ENCODE assay signal across 8 mouse cellular contexts in the genomic region with DNA sequence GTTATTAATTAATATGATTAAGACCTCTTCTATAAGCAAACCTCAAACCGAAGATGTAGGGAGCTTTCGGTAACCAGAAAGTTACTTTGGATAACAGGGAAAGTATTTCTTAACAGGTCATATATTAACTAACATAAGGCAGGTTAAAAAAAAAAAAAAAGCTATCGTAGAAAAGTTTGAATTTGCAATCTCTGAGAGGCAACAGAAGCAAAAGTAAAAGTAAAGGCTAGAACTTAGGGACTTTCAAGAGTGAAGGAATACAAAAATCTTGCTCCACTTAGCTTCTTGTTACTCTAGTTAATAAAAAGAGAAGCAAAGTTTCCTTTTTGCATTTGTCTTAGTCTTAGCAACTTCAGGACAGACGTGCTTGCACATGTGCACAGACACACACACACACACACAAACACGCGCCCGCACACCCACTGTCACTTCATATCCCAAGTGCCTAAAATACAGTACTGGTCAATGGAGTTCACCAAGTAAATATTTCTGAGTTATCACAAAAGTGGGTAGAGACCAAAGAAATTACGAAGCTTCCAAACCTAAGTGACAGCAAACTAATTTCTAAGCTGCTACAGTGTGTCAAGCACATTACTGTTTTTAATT. TPM values are rescaled to one million over a fixed set of nuclear protein-coding genes. Genes with fewer than 3 reads are reported as not detected.
A peak's percentile ranks its signal among the peaks of the same experiment; 100 is the strongest.
DNase-seq lines count a peak whose midpoint lies in the region; ATAC-seq and TF ChIP-seq lines count a peak whose summit lies in the region.

No protein-coding gene starts in this region.

- 0 out of 2 replicates have a peak, but pooled peaks have one; percentile 7 for ATAC-seq in heart, embryonic 15.5 days (replicated peaks; ENCODE audit: insufficient number of reproducible peaks, insufficient read depth, low FRiP score, low read depth)
- ATAC-seq in hindbrain, embryonic 14.5 days (ENCODE audit: low FRiP score), result no peak; the same call in 1 of the 2 replicates
- ATAC-seq in megakaryocyte, adult 5-6 weeks (ENCODE audit: poor library complexity, severe bottlenecking), result 0 out of 2 replicates have a peak, but pooled peaks have one; percentile 8

- intact Hi-C loops in heart, postnatal 10 days (cut with DNase I), result loop anchor here (1.0 kb wide), 1 partner anchor 31 kb away; no protein-coding TSS in a partner anchor

- no peaks in the 10 kb centered on the region for H3K27me3 ChIP-seq in heart, embryonic 15.5 days
- no peaks in the 10 kb centered on the region for H3K27me3 ChIP-seq in hindbrain, embryonic 14.5 days (ENCODE audit: control insufficient read depth, insufficient read depth, low read length)

- no peak for TF ChIP-seq POLR2A in bone marrow macrophage, adult 2 months (IDR thresholded peaks at IDR 0.05; ENCODE audit: borderline replicate concordance, low read depth, low read length)

- H3K4me2 ChIP-seq in heart, embryonic 15.5 days, result peak overlapping the region; percentile 64
- peak overlapping the region; percentile 48 for H3K4me2 ChIP-seq in hindbrain, embryonic 14.5 days (replicated peaks)

- H3K27ac ChIP-seq in heart, embryonic 15.5 days, result peak overlapping the region; percentile 93
- H3K27ac ChIP-seq in bone marrow macrophage, adult 2 months (ENCODE audit: insufficient read depth, low read depth, low read length), result peak overlapping the region; percentile 98
- H3K27ac ChIP-seq in hindbrain, embryonic 14.5 days, result peak overlapping the region; percentile 86

- 53% methylated on average over 8 of the region's 8 CpGs for WGBS in heart, embryonic 15.5 days
- WGBS in hindbrain, embryonic 14.5 days, result 41% methylated on average over 8 of the region's 8 CpGs

- no peaks in the 10 kb centered on the region for H3K36me3 ChIP-seq in heart, embryonic 15.5 days
- H3K36me3 ChIP-seq in hindbrain, embryonic 14.5 days (replicated peaks; ENCODE audit: control insufficient read depth, insufficient read depth), result no peaks in the 10 kb centered on the region

- peak overlapping the region; percentile 58 for H3K9ac ChIP-seq in heart, embryonic 15.5 days
- peak overlapping the region; percentile 77 for H3K9ac ChIP-seq in hindbrain, embryonic 14.5 days

- TF ChIP-seq CTCF in bone marrow macrophage, adult 2 months (IDR thresholded peaks at IDR 0.05; ENCODE audit: low read depth, low read length), result no peak

- H3K4me3 ChIP-seq in heart, embryonic 15.5 days, result peak overlapping the region; percentile 62
- peak overlapping the region; percentile 95 for H3K4me3 ChIP-seq in bone marrow macrophage, adult 2 months (ENCODE audit: insufficient read depth, low read length)
- peak overlapping the region; percentile 56 for H3K4me3 ChIP-seq in hindbrain, embryonic 14.5 days (replicated peaks; ENCODE audit: low read length)

- H3K9me3 ChIP-seq in heart, embryonic 15.5 days (replicated peaks), result no peaks in the 10 kb centered on the region
- H3K9me3 ChIP-seq in hindbrain, embryonic 14.5 days (ENCODE audit: control insufficient read depth, low read length), result no peaks in the 10 kb centered on the region

- H3K4me1 ChIP-seq in heart, embryonic 15.5 days (replicated peaks), result peaks cover 10% of the 10 kb centered on the region
- H3K4me1 ChIP-seq in bone marrow macrophage, adult 2 months (ENCODE audit: control insufficient read depth, insufficient read depth, low read length), result peaks cover 17% of the 10 kb centered on the region
- no peaks in the 10 kb centered on the region for H3K4me1 ChIP-seq in hindbrain, embryonic 14.5 days (replicated peaks; ENCODE audit: control insufficient read depth, insufficient read depth, low read length)

- DNase-seq in heart, postnatal 10 days, result no peak
- no peak for DNase-seq in hindbrain, embryonic 14.5 days (ENCODE audit: low spot score)
- no peak for DNase-seq in right cerebral cortex, adult 18-20 months
- DNase-seq in layer of hippocampus, postnatal 25 days (ENCODE audit: extremely low spot score in 1 of 2, low spot score in 1 of 2), result no peak
- DNase-seq in gastrocnemius, adult 18-20 months (ENCODE audit: low spot score), result no peak

RNA-seq across cellular contexts. Expression of a gene that starts 0.8 kb away (rescaled TPM):
- 7.6 and 8.1 TPM in 2 replicates for polyA plus RNA-seq in heart, embryonic 15.5 days (2015; fragmentation: Nextera tagmentation; extraction: Ambion mirVana)
- 10 to 100 TPM in 1 of 2 experiments, 1 to 10 TPM in 1; 9.4 to 11.1 TPM for total RNA-seq in heart, postnatal 10 days (2021)
- 3.9 and 6.9 TPM in 2 replicates for polyA plus RNA-seq in bone marrow macrophage, adult 2 months (2012; ENCODE audit: insufficient read depth, insufficient read length, missing spikeins)
- polyA plus RNA-seq in hindbrain, embryonic 14.5 days (2014; fragmentation: Nextera tagmentation; extraction: Ambion mirVana), result 8.2 and 11.7 TPM in 2 replicates
- 11.9 and 15.6 TPM in 2 replicates for total RNA-seq in megakaryocyte, adult 5-6 weeks (2015)
- 16.5 and 21.9 TPM in 2 replicates for total RNA-seq in megakaryocyte, adult 5-6 weeks (2017)
- total RNA-seq in layer of hippocampus, postnatal 25 days (2021), result 1 to 10 TPM; 4.8 to 6.4 TPM
- total RNA-seq in gastrocnemius, adult 18-20 months (2021), result 1 to 10 TPM; 4.6 to 4.8 TPM

RNA-seq across cellular contexts. Expression of a gene that starts 30.1 kb away (rescaled TPM):
- 867 and 926 TPM in 2 replicates for polyA plus RNA-seq in heart, embryonic 15.5 days (2015; fragmentation: Nextera tagmentation; extraction: Ambion mirVana)
- total RNA-seq in heart, postnatal 10 days (2021), result 100 to 1,000 TPM; 921 to 996 TPM
- polyA plus RNA-seq in bone marrow macrophage, adult 2 months (2012; ENCODE audit: insufficient read depth, insufficient read length, missing spikeins), result 1,643 and 1,732 TPM in 2 replicates
- 448 TPM in 2 replicates for polyA plus RNA-seq in hindbrain, embryonic 14.5 days (2014; fragmentation: Nextera tagmentation; extraction: Ambion mirVana)
- 3,013 and 3,476 TPM in 2 replicates for total RNA-seq in megakaryocyte, adult 5-6 weeks (2015)
- 2,898 and 3,189 TPM in 2 replicates for total RNA-seq in megakaryocyte, adult 5-6 weeks (2017)
- 10 to 100 TPM; 57.6 to 62.8 TPM for total RNA-seq in layer of hippocampus, postnatal 25 days (2021)
- 100 to 1,000 TPM; 101 to 171 TPM for total RNA-seq in gastrocnemius, adult 18-20 months (2021)

RNA-seq across cellular contexts. Expression of a gene that starts 52.0 kb away (rescaled TPM):
- 0.26 and 0.30 TPM in 2 replicates for polyA plus RNA-seq in heart, embryonic 15.5 days (2015; fragmentation: Nextera tagmentation; extraction: Ambion mirVana)
- total RNA-seq in heart, postnatal 10 days (2021), result 1 to 10 TPM; 1.6 to 1.7 TPM
- 0.08 TPM in 1 of 2 replicates, not detected in the other for polyA plus RNA-seq in bone marrow macrophage, adult 2 months (2012; ENCODE audit: insufficient read depth, insufficient read length, missing spikeins)
- 0.21 and 0.38 TPM in 2 replicates for polyA plus RNA-seq in hindbrain, embryonic 14.5 days (2014; fragmentation: Nextera tagmentation; extraction: Ambion mirVana)
- total RNA-seq in megakaryocyte, adult 5-6 weeks (2015), result 0.02 TPM in 1 of 2 replicates, not detected in the other
- not detected in 2 replicates for total RNA-seq in megakaryocyte, adult 5-6 weeks (2017)
- under 1 TPM; 0.10 to 0.14 TPM for total RNA-seq in layer of hippocampus, postnatal 25 days (2021)
- total RNA-seq in gastrocnemius, adult 18-20 months (2021), result under 1 TPM; 0.05 to 0.16 TPM

Comparison
In these comparisons a context has a peak if more than half of its experiments do, and no peak if none do; other contexts are left out.
1. RNA of a gene that starts 30.1 kb away (total RNA-seq): 2,898 to 3,476 TPM in megakaryocyte, adult 5-6 weeks and 921 to 996 TPM in heart, postnatal 10 days; 101 to 171 TPM in gastrocnemius, adult 18-20 months and 57.6 to 62.8 TPM in layer of hippocampus, postnatal 25 days; every median in the first group is over 4 times any median in the second.
2. Peak in every context shown above with its lines, with median percentiles within 50 percentile points of each other: H3K27ac ChIP-seq and H3K4me3 ChIP-seq.